Mouse (Mus musculus) brown adipose tissue, adult 24 weeks (tissue): ENCODE results near the gene Camkk2. TPM values are rescaled to one million over a fixed set of nuclear protein-coding genes. Genes with fewer than 3 reads are reported as not detected.
A peak's percentile ranks its signal among the peaks of the same experiment; 100 is the strongest.

Experiments
- H3K27ac ChIP-seq: fragments of 200-500 bp; replicated peaks from 2 replicates; pipeline ENCODE4 v1.5.1; 2012; ENCODE audit warnings: low read depth, mild to moderate bottlenecking, low read length
- H3K4me1 ChIP-seq: fragments of 200-500 bp; 2 replicates; pipeline ENCODE4 v1.6.1; 2012; ENCODE audit warnings: low read length, mixed read lengths; ENCODE audit not compliant: control insufficient read depth, insufficient read depth, insufficient read length
- H3K4me3 ChIP-seq: fragments of 200-500 bp; 2 replicates; pipeline ENCODE4 v1.5.1; 2012; ENCODE audit warnings: low read depth, mild to moderate bottlenecking, low read length, moderate library complexity; ENCODE audit not compliant: insufficient read depth
- polyA plus RNA-seq: library from polyadenylated mRNA; stranded (reverse); fragments of >200 nt; gene quantifications from 2 replicates; pipeline ENCODE4 v1.2.4, GENCODE M21; 2012; ENCODE audit not compliant: missing spikeins, insufficient read depth, insufficient read length

The Camkk2 gene
- polyA plus RNA-seq, result 9.4 and 10.4 TPM in 2 replicates

DNA sequence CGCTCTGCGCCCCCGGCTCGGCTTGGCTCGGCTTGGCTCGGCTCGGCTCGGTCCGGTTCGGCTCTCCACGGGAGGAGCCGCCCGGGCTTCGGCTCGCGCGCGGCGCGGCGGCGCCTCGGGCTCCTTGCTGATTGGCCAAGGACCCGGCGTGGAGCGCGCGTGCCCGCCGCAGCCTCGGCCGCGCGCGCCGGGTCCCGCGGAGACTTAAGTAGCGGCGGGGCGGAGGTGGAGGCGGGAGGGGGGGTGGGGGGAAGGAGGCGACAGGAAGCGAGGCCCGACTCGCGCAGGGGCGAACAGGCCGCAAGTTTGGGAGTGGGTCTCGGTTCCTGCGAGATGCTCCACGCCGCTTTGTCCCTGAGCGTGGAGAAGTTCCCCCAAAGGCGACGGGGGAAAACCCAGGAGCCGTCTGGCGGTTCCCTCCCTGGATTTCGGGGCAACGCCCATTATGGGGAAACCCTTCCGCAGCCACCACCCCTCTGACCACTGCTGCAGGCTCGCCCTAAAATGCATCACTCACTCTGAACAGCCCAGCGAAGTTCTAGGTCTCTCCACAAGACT is at the start of gene Camkk2:
Camkk2 (minus strand) TSS at position 133 of the 558 bp plus-strand sequence.
- H3K4me3 ChIP-seq, result peak within 1 kb of the TSS; percentile 81
- peak within 1 kb of the TSS; percentile 84 for H3K27ac ChIP-seq
- peaks cover 2% of the 10 kb centered on the region; the same call in 1 of the 2 replicates for H3K4me1 ChIP-seq

GRCm38 (mm10) chr5:122825099-122825498 is 45.9 kb upstream of the Camkk2 start:
- Histone ChIP-seq H3K4me1 (no peaks in the 10 kb centered on the region), H3K4me3 (no peak overlapping the region), H3K27ac (no peak overlapping the region)

DNA sequence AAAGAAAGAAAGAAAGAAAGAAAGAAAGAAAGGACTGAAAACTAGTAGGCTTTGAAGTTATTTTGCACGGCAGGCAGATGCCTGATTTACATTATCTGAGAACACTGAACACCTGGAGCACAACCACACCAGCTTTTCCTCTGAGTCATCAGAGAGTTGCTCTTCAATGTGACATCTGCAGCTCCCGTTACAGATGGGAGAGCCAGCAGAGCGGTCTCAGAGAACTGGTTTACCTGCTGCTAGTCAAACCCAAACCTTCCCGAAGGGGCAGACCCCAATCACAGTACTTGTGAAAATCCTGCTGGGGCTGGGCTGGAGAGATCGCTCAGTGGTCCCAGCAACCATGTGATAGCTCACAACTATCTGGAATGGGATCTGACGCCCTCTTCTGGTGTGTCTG is 45.2 kb upstream of the Camkk2 start:
- H3K4me1 ChIP-seq, result no peaks in the 10 kb centered on the region
- no peak overlapping the region for H3K4me3 ChIP-seq
- no peak overlapping the region for H3K27ac ChIP-seq

- Histone ChIP-seq H3K4me3 (no peak overlapping the region), H3K4me1 (no peaks in the 10 kb centered on the region), H3K27ac (no peak overlapping the region)
Measured at GRCm38 (mm10) chr5:122823976-122824375, 44.8 kb upstream of the Camkk2 start.

DNA sequence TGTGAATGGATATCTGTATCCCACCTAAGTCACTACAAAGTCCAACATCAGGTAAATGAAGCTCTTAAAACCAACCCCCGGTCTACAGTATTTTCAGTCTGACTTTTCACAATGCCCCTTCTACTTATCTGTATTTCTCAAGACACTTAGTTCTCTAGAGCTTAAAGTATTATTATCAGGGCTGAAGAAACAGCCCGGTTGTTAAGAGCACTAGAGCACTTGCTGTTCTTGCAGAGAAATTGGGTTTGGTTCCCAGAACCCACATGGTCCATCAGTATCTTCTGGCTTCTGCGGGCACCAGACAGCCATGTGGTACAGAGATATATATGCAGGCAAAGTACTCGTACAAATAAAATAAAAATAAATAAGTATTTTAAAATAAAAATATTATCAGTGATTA is 43.2 kb upstream of the Camkk2 start:
- no peak overlapping the region for H3K27ac ChIP-seq
- no peaks in the 10 kb centered on the region for H3K4me1 ChIP-seq
- H3K4me3 ChIP-seq, result no peak overlapping the region

DNA sequence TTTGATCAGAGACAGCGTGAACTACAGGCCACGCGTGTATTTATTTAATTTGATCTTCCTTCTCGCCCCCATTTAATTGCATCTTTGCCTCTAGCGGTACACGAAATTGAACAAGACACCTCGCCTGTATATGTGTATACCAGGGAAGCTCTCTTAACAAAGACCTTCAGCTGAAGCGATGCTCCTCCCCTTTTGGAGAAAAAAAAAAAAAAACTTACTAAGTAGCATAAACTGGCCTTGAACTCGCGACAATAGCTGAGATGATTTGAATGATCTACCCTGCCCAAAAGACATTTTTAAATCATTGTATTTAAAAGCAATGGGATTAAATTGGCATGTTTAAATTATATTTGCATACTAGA is 42.3 kb upstream of the Camkk2 start:
- Histone ChIP-seq H3K27ac (peak overlapping the region; percentile 75), H3K4me1 (no peaks in the 10 kb centered on the region), H3K4me3 (peak overlapping the region; percentile 71)

GRCm38 (mm10) chr5:122820777-122821523 is 41.7 kb upstream of the Camkk2 start, which contains the start of gene Anapc5:
Gene Anapc5, minus strand, starts transcription at chr5:122821339.
- Histone ChIP-seq H3K4me1 (no peaks in the 10 kb centered on the region), H3K27ac (peak within 1 kb of the TSS; percentile 75), H3K4me3 (peak within 1 kb of the TSS; percentile 76)

- no peaks in the 10 kb centered on the region for H3K4me1 ChIP-seq
Measured at GRCm38 (mm10) chr5:122812699-122813098, 33.5 kb upstream of the Camkk2 start.

GRCm38 (mm10) chr5:122811364-122812079 is 32.3 kb upstream of the Camkk2 start:
- no peaks in the 10 kb centered on the region for H3K4me1 ChIP-seq
- H3K27ac ChIP-seq, result no peak overlapping the region
- H3K4me3 ChIP-seq, result no peak overlapping the region

More at GRCm38 (mm10) chr5:122812699-122813098, 33.5 kb upstream of the Camkk2 start:
- no peak overlapping the region for H3K27ac ChIP-seq
- H3K4me3 ChIP-seq, result no peak overlapping the region

DNA sequence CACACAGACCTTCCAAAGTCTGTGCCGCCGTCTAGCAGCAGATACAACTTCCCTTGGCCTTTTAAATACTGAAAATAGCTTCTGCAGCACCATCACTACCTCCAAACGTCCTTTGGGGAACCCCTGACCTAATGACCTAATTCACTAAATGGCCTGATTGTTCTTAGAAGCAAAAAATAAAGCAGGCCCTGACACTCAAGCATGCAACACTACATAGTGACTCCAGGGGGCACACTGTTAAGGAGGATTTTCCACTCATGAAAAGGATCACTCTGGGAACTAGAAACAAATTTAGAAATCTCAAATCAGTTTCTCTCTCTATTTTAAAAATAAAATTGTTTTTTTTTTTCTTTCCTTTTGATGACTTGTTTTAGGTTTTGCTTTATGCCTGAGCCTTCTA is 26.3 kb upstream of the Camkk2 start:
- H3K4me3 ChIP-seq, result no peak overlapping the region
- no peak overlapping the region for H3K27ac ChIP-seq
- H3K4me1 ChIP-seq, result no peaks in the 10 kb centered on the region

DNA sequence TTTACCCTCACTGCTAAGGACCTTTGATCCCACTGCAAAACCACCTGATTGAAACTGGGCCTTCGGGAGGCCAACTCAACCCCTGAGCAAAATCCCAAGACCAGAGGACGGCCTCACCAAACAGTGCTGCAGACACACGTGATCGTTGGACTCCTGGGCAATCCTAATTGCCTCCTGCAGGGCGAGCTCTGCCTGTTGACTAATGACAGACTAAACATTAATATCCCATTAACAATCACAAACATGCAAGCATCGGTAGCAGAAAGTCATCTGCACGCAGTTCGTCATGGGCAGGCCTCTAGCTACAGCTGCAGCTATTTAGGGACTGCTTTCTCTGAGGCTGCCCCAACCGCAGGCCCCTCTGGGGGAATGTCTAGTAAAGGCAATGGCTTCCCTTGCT is 23.5 kb upstream of the Camkk2 start:
- H3K4me1 ChIP-seq, result no peaks in the 10 kb centered on the region
- no peak overlapping the region for H3K27ac ChIP-seq

DNA sequence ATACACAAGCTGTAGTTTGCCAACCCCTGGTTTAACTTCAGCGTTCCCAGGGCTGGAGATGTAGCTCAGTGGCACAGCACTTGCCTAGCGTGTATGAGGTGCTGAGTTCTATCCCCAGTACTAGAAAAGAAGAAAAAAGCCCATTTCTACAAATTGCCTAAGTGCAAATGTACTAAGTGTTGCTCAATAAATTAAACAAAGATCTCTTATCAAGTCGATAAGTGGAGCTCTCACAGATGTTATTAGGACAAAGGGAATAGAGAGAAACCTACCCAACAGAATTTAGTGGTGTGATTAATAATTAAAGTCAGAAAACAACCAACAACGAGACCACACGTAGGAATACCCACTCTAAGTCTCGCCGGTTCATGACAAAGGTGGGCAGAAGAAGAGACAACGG is 22.5 kb upstream of the Camkk2 start:
- no peak overlapping the region for H3K4me3 ChIP-seq
- no peaks in the 10 kb centered on the region for H3K4me1 ChIP-seq
- no peak overlapping the region for H3K27ac ChIP-seq

More for the DNA sequence above, 23.5 kb upstream of the Camkk2 start:
- H3K4me3 ChIP-seq, result no peak overlapping the region

- no peaks in the 10 kb centered on the region for H3K4me1 ChIP-seq
Measured at GRCm38 (mm10) chr5:122800345-122801010, 21.3 kb upstream of the Camkk2 start.

DNA sequence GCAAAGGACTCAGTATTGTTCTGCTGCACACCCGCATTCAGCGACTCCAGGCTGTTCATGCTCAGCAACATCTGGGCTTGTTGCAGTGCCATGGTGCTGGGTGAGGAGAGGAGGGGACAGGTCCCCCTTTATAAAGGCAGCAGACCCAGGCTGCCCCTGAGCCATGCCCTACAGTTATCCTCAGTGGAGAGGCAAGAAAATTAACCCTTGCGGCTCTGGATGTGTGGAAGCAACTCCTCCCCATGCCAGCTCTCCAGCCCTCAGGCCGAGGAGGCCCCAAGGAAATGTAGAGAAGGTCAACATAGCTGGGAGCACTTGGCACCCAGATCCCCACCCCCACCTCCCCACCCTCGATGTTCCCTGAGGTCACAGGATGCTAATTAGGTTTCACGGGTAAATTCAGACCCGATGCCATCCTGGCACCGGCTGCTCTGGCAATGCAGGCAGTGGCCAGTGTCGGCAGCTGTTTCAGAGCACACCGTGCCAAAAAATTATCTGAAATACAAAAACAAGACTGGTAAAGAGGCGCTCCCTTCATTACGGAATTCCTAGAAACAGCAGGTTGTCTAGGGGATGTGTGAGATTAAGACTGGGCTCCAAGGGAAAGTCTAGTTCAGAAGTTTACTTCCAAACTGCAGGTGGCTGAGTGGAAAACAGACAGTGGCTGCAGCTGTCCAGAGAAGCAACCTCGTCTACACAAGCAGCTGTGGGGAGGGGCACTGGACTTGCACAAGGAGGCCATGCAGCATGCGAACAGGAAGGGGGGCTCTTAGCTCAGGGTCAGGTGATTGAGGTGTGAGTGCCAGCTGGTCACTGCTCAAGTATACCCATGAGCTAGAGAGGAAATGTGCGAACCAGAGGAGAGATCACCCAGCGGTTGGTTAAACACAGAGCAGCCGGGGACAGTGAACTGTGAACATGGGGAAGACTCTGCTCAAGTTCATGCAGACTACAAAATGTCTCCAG is 20.5 kb upstream of the Camkk2 start:
- no peak overlapping the region for H3K27ac ChIP-seq
- no peak overlapping the region for H3K4me3 ChIP-seq
- no peaks in the 10 kb centered on the region for H3K4me1 ChIP-seq

More at GRCm38 (mm10) chr5:122800345-122801010, 21.3 kb upstream of the Camkk2 start:
- H3K27ac ChIP-seq, result no peak overlapping the region
- H3K4me3 ChIP-seq, result no peak overlapping the region
